Mouse (Mus musculus): ENCODE data around the gene Med14.

DNA sequence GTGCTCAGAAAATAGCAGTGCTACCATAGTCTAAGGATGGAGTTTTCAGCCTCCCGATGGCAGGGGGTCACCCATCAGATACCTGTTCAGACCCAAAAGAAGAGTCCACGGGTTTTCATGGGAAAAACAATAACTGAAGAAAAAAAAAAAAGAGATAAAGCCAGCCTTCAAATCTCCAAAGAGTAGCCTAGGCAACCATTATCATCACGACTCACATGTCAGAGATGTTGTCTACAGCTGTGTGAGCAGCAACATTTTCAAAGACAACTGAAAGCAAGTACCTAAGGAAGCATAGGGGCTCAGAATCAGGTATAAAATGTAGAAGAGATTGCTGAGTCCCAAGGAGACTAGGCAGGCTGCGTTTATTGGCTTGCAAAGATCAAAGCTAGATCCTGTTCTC is 38.7 kb upstream of the Med14 start:
- TF ChIP-seq CTCF (IDR thresholded peaks at IDR 0.05; ENCODE audit: low read depth, low read length) = no peak
- TF ChIP-seq GATA2 (IDR thresholded peaks at IDR 0.05; ENCODE audit: borderline replicate concordance, low read depth, low read length) = no peak
- TF ChIP-seq POLR2AphosphoS5 (IDR thresholded peaks at IDR 0.05; ENCODE audit: insufficient replicate concordance, low read depth, low read length) = no peak
- no peak for TF ChIP-seq TAL1 (conservative IDR thresholded peaks at IDR 0.05; ENCODE audit: low read depth, low read length)
- no peak for TF ChIP-seq GATA1 (IDR thresholded peaks at IDR 0.05; ENCODE audit: borderline replicate concordance, low read length)

All from G1E (cell line).